Mouse (Mus musculus): Measurements from ENCODE around the gene Dnm3. TPM values are rescaled to one million over a fixed set of nuclear protein-coding genes. Genes with fewer than 3 reads are reported as not detected.

The Dnm3 gene
- 11.3 and 11.9 TPM in 2 replicates for polyA plus RNA-seq (2014; fragmentation: Nextera tagmentation; extraction: Ambion mirVana)

GRCm38 (mm10) chr1:162477246-162478209 lies at the start of gene Dnm3:
Gene Dnm3 (minus strand): TSS chr1:162478034.
- ATAC-seq (replicated peaks; ENCODE audit: insufficient number of reproducible peaks, low FRiP score, low TSS enrichment, low read depth), result peak; percentile 95
- Histone ChIP-seq H3K9me3 (replicated peaks; ENCODE audit: control insufficient read depth, low read length) (no peaks in the 10 kb centered on the region), H3K4me2 (ENCODE audit: low read depth, low read length) (peak within 1 kb of the TSS; percentile 98), H3K27ac (replicated peaks; ENCODE audit: low read depth, low read length) (no peak within 1 kb of the TSS), H3K36me3 (replicated peaks; ENCODE audit: control insufficient read depth, insufficient read depth, low read depth, low read length) (no peaks in the 10 kb centered on the region), H3K4me1 (ENCODE audit: control insufficient read depth, insufficient read depth, low read length) (no peaks in the 10 kb centered on the region), H3K9ac (replicated peaks; ENCODE audit: low read length) (peak within 1 kb of the TSS; percentile 51), H3K4me3 (ENCODE audit: low read depth, low read length) (peak within 1 kb of the TSS; percentile 59), H3K27me3 (ENCODE audit: control insufficient read depth, insufficient read depth, low read length) (peaks cover 9% of the 10 kb centered on the region; the same call in 1 of the 2 replicates)
- under 1% methylated on average over 55 of the region's 56 CpGs for WGBS
- peak; percentile 94 for DNase-seq (ENCODE audit: low spot score)

GRCm38 (mm10) chr1:162515116-162515515 lies 37.3 kb upstream of the Dnm3 start:
- ATAC-seq (replicated peaks; ENCODE audit: insufficient number of reproducible peaks, low FRiP score, low TSS enrichment, low read depth) (no peak), DNase-seq (ENCODE audit: low spot score) (no peak)
- no peaks in the 10 kb centered on the region for H3K27me3 ChIP-seq (ENCODE audit: control insufficient read depth, insufficient read depth, low read length)
- no peaks in the 10 kb centered on the region for H3K9me3 ChIP-seq (replicated peaks; ENCODE audit: control insufficient read depth, low read length)
- H3K4me2 ChIP-seq (ENCODE audit: low read depth, low read length), result no peak overlapping the region
- no peak overlapping the region for H3K27ac ChIP-seq (replicated peaks; ENCODE audit: low read depth, low read length)
- no peak overlapping the region for H3K9ac ChIP-seq (replicated peaks; ENCODE audit: low read length)
- no peaks in the 10 kb centered on the region for H3K4me1 ChIP-seq (ENCODE audit: control insufficient read depth, insufficient read depth, low read length)
- no peaks in the 10 kb centered on the region for H3K36me3 ChIP-seq (replicated peaks; ENCODE audit: control insufficient read depth, insufficient read depth, low read depth, low read length)
- no peak overlapping the region for H3K4me3 ChIP-seq (ENCODE audit: low read depth, low read length)
- 78% methylated on average over 1 of the region's 1 CpGs for WGBS

GRCm38 (mm10) chr1:162510013-162510356 lies 32.2 kb upstream of the Dnm3 start:
- Histone ChIP-seq H3K4me3 (ENCODE audit: low read depth, low read length) (no peak overlapping the region), H3K4me1 (ENCODE audit: control insufficient read depth, insufficient read depth, low read length) (no peaks in the 10 kb centered on the region), H3K36me3 (replicated peaks; ENCODE audit: control insufficient read depth, insufficient read depth, low read depth, low read length) (no peaks in the 10 kb centered on the region), H3K9me3 (replicated peaks; ENCODE audit: control insufficient read depth, low read length) (no peaks in the 10 kb centered on the region), H3K27me3 (ENCODE audit: control insufficient read depth, insufficient read depth, low read length) (no peaks in the 10 kb centered on the region), H3K27ac (replicated peaks; ENCODE audit: low read depth, low read length) (no peak overlapping the region), H3K4me2 (ENCODE audit: low read depth, low read length) (no peak overlapping the region), H3K9ac (replicated peaks; ENCODE audit: low read length) (no peak overlapping the region)
- WGBS, result 83% methylated on average over 2 of the region's 2 CpGs
- DNase-seq (ENCODE audit: low spot score) (no peak), ATAC-seq (replicated peaks; ENCODE audit: insufficient number of reproducible peaks, low FRiP score, low TSS enrichment, low read depth) (no peak)

- Histone ChIP-seq H3K9me3 (replicated peaks; ENCODE audit: control insufficient read depth, low read length) (no peaks in the 10 kb centered on the region), H3K27me3 (ENCODE audit: control insufficient read depth, insufficient read depth, low read length) (no peaks in the 10 kb centered on the region), H3K27ac (replicated peaks; ENCODE audit: low read depth, low read length) (no peak overlapping the region), H3K9ac (replicated peaks; ENCODE audit: low read length) (no peak overlapping the region), H3K4me1 (ENCODE audit: control insufficient read depth, insufficient read depth, low read length) (no peaks in the 10 kb centered on the region), H3K4me3 (ENCODE audit: low read depth, low read length) (no peak overlapping the region), H3K4me2 (ENCODE audit: low read depth, low read length) (no peak overlapping the region), H3K36me3 (replicated peaks; ENCODE audit: control insufficient read depth, insufficient read depth, low read depth, low read length) (no peaks in the 10 kb centered on the region)
- ATAC-seq (replicated peaks; ENCODE audit: insufficient number of reproducible peaks, low FRiP score, low TSS enrichment, low read depth) (no peak), DNase-seq (ENCODE audit: low spot score) (no peak)
- 60% methylated on average over 12 of the region's 12 CpGs for WGBS
These were observed 31.6 kb upstream of the Dnm3 start for GRCm38 (mm10) chr1:162509329-162510012.

- H3K9ac ChIP-seq (replicated peaks; ENCODE audit: low read length), result no peak overlapping the region
- H3K4me3 ChIP-seq (ENCODE audit: low read depth, low read length), result no peak overlapping the region
- no peak overlapping the region for H3K4me2 ChIP-seq (ENCODE audit: low read depth, low read length)
- H3K9me3 ChIP-seq (replicated peaks; ENCODE audit: control insufficient read depth, low read length), result no peaks in the 10 kb centered on the region
- DNase-seq (ENCODE audit: low spot score) (no peak), ATAC-seq (replicated peaks; ENCODE audit: insufficient number of reproducible peaks, low FRiP score, low TSS enrichment, low read depth) (no peak)
- H3K27ac ChIP-seq (replicated peaks; ENCODE audit: low read depth, low read length), result no peak overlapping the region
- no peaks in the 10 kb centered on the region for H3K36me3 ChIP-seq (replicated peaks; ENCODE audit: control insufficient read depth, insufficient read depth, low read depth, low read length)
- WGBS, result 79% methylated on average over 4 of the region's 4 CpGs
- no peaks in the 10 kb centered on the region for H3K4me1 ChIP-seq (ENCODE audit: control insufficient read depth, insufficient read depth, low read length)
- no peaks in the 10 kb centered on the region for H3K27me3 ChIP-seq (ENCODE audit: control insufficient read depth, insufficient read depth, low read length)
These were observed 30.6 kb upstream of the Dnm3 start for GRCm38 (mm10) chr1:162508211-162509005.

GRCm38 (mm10) chr1:162506516-162506915 lies 28.7 kb upstream of the Dnm3 start:
- DNase-seq (ENCODE audit: low spot score) (no peak), ATAC-seq (replicated peaks; ENCODE audit: insufficient number of reproducible peaks, low FRiP score, low TSS enrichment, low read depth) (no peak)
- Histone ChIP-seq H3K27me3 (ENCODE audit: control insufficient read depth, insufficient read depth, low read length) (no peaks in the 10 kb centered on the region), H3K9me3 (replicated peaks; ENCODE audit: control insufficient read depth, low read length) (no peaks in the 10 kb centered on the region), H3K9ac (replicated peaks; ENCODE audit: low read length) (no peak overlapping the region), H3K4me1 (ENCODE audit: control insufficient read depth, insufficient read depth, low read length) (no peaks in the 10 kb centered on the region), H3K36me3 (replicated peaks; ENCODE audit: control insufficient read depth, insufficient read depth, low read depth, low read length) (no peaks in the 10 kb centered on the region), H3K27ac (replicated peaks; ENCODE audit: low read depth, low read length) (no peak overlapping the region), H3K4me2 (ENCODE audit: low read depth, low read length) (no peak overlapping the region), H3K4me3 (ENCODE audit: low read depth, low read length) (no peak overlapping the region)
- 86% methylated on average over 4 of the region's 4 CpGs for WGBS

GRCm38 (mm10) chr1:162505649-162506048 lies 27.8 kb upstream of the Dnm3 start:
- no peaks in the 10 kb centered on the region for H3K4me1 ChIP-seq (ENCODE audit: control insufficient read depth, insufficient read depth, low read length)
- no peak overlapping the region for H3K9ac ChIP-seq (replicated peaks; ENCODE audit: low read length)
- no peaks in the 10 kb centered on the region for H3K27me3 ChIP-seq (ENCODE audit: control insufficient read depth, insufficient read depth, low read length)
- H3K4me2 ChIP-seq (ENCODE audit: low read depth, low read length), result no peak overlapping the region
- no peak overlapping the region for H3K27ac ChIP-seq (replicated peaks; ENCODE audit: low read depth, low read length)
- H3K36me3 ChIP-seq (replicated peaks; ENCODE audit: control insufficient read depth, insufficient read depth, low read depth, low read length), result no peaks in the 10 kb centered on the region
- no peak for DNase-seq (ENCODE audit: low spot score)
- 86% methylated on average over 6 of the region's 6 CpGs for WGBS
- ATAC-seq (replicated peaks; ENCODE audit: insufficient number of reproducible peaks, low FRiP score, low TSS enrichment, low read depth), result no peak
- no peak overlapping the region for H3K4me3 ChIP-seq (ENCODE audit: low read depth, low read length)
- no peaks in the 10 kb centered on the region for H3K9me3 ChIP-seq (replicated peaks; ENCODE audit: control insufficient read depth, low read length)
